Mouse (Mus musculus) midbrain, postnatal 0 days (tissue): ENCODE data around the gene Npy4r. TPM values are rescaled to one million over a fixed set of nuclear protein-coding genes. Genes with fewer than 3 reads are reported as not detected.

Source experiments
- ATAC-seq: fragments of 200-750 bp; cut with Nextera tagmentation; 2 replicates; pipeline ENCODE4 v1.8.0; 2017; ENCODE audit warnings: moderate number of reproducible peaks, mild to moderate bottlenecking, moderate TSS enrichment, moderate library complexity; ENCODE audit not compliant: low FRiP score
- DNase-seq: peaks from one replicate; pipeline ENCODE4 v3.0.0-alpha.2; 2015; ENCODE audit warnings: low spot score
- H3K27ac ChIP-seq: fragments of 300-500 bp; sonication (generic); 2 replicates; pipeline ENCODE4 v1.5.1; 2014; ENCODE audit warnings: low read depth, mild to moderate bottlenecking, low read length, mixed read lengths
- H3K27me3 ChIP-seq: fragments of 300-500 bp; sonication (generic); 2 replicates; pipeline ENCODE4 v1.6.1; 2014; ENCODE audit warnings: low read length, control low read depth, mixed read lengths; ENCODE audit not compliant: insufficient read depth
- H3K36me3 ChIP-seq: fragments of 300-500 bp; sonication (generic); 2 replicates; pipeline ENCODE4 v1.6.1; 2014; ENCODE audit warnings: low read length, control low read depth, mixed read lengths; ENCODE audit not compliant: insufficient read depth
- H3K4me1 ChIP-seq: fragments of 300-500 bp; sonication (generic); 2 replicates; pipeline ENCODE4 v1.6.1; 2014; ENCODE audit warnings: mild to moderate bottlenecking, control low read depth, antibody characterized with exemption, low read length, mixed read lengths; ENCODE audit not compliant: insufficient read depth
- H3K4me2 ChIP-seq: fragments of 300-500 bp; sonication (generic); 2 replicates; pipeline ENCODE4 v1.6.1; 2014; ENCODE audit warnings: low read depth, mild to moderate bottlenecking, low read length, mixed read lengths; ENCODE audit not compliant: poor library complexity, severe bottlenecking
- H3K4me3 ChIP-seq: fragments of 300-500 bp; sonication (generic); 2 replicates; pipeline ENCODE4 v1.5.1; 2014; ENCODE audit warnings: low read depth, mild to moderate bottlenecking, low read length, moderate library complexity
- H3K9ac ChIP-seq: fragments of 300-500 bp; sonication (generic); replicated peaks from 2 replicates; pipeline ENCODE4 v1.6.1; 2014; ENCODE audit warnings: mild to moderate bottlenecking, low read length, moderate library complexity, mixed read lengths; ENCODE audit not compliant: poor library complexity, severe bottlenecking
- H3K9me3 ChIP-seq: fragments of 300-500 bp; sonication (generic); 2 replicates; pipeline ENCODE4 v1.6.1; 2016; ENCODE audit warnings: low read length, control low read depth
- CTCF ChIP-seq: IDR thresholded peaks from 2 replicates; pipeline ENCODE4 v1.5.1; 2016; ENCODE audit warnings: antibody characterized with exemption, mild to moderate bottlenecking
- WGBS: fragments of 180-500 bp; shearing (Covaris S2); extraction: QIAGEN DNeasy Blood & Tissue Kit; methylation state at CpG from one replicate; pipeline ENCODE4 v1.1.7; 2014; 5-methylcytosine and 5-hydroxymethylcytosine counted together
- polyA plus RNA-seq: library from polyadenylated mRNA; unstranded; fragments of >200 nt; fragmentation: Nextera tagmentation; extraction: Ambion mirVana; gene quantifications from 2 replicates; pipeline ENCODE4 v1.2.1, GENCODE M21; 2015
- total RNA-seq: library from RNA; depleted of rRNA; stranded (reverse); fragments of >200 nt; gene quantifications from 2 replicates; pipeline ENCODE4 v1.2.3, GENCODE M21; 2014

Gene Npy4r
- total and polyA plus RNA-seq, 2 experiments from 2014 or later: 0.21 to 0.33 TPM

DNA sequence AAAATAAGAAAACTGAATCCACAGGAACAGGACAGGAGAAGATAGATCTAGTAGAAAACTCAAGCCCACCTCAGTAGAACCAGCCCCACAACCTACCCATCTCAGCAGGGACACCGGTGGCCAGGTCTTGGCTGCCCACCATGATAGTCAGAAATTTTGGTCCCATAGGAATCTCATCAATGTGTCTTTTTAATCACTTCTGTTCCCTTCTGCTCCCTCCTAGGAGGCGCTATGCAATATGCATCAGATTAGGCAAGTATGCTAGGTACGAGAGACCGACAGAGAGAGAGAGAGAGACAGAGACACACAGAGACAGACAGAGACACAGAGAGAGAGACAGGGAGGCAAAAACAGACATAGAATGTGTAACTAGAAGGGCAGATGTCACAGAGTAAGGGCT, 30.6 kb downstream of the Npy4r start:
- Histone ChIP-seq H3K4me2 (no peak overlapping the region), H3K4me3 (no peak overlapping the region), H3K36me3 (no peaks in the 10 kb centered on the region), H3K9ac (no peak overlapping the region), H3K4me1 (no peaks in the 10 kb centered on the region), H3K27ac (no peak overlapping the region), H3K9me3 (no peaks in the 10 kb centered on the region), H3K27me3 (no peaks in the 10 kb centered on the region)
- DNase-seq (no peak), ATAC-seq (no peak)
- no peak for TF ChIP-seq CTCF
- 96% methylated on average over 4 of the region's 4 CpGs for WGBS

DNA sequence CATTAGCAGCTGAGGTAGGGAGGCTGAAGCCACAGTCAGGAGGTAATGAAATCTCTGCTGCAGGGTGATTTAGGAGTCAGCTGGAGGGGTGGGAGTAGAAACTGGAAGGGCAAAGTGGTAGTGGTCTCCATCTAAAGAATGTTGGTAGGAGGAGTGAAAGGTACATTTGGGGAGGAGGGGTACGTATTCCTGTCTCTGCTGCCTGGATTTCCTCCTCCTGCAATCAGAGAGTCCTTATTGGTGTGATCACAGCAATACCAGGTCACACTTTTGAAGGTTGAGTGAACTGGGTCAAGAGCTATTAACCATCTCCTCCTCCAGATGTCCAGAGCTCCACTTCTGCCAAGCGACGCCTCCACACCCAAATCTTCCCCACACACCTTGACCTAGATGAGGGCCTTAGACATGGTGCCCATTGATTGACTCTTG, 31.4 kb downstream of the Npy4r start:
- H3K4me3 ChIP-seq: no peak overlapping the region
- ATAC-seq: no peak
- 98% methylated on average over 3 of the region's 3 CpGs for WGBS
- no peak overlapping the region for H3K27ac ChIP-seq
- H3K4me2 ChIP-seq: no peak overlapping the region
- H3K27me3 ChIP-seq: no peaks in the 10 kb centered on the region
- H3K9me3 ChIP-seq: no peaks in the 10 kb centered on the region
- no peak for DNase-seq
- no peak overlapping the region for H3K9ac ChIP-seq
- no peaks in the 10 kb centered on the region for H3K4me1 ChIP-seq
- H3K36me3 ChIP-seq: no peaks in the 10 kb centered on the region
- no peak for TF ChIP-seq CTCF

DNA sequence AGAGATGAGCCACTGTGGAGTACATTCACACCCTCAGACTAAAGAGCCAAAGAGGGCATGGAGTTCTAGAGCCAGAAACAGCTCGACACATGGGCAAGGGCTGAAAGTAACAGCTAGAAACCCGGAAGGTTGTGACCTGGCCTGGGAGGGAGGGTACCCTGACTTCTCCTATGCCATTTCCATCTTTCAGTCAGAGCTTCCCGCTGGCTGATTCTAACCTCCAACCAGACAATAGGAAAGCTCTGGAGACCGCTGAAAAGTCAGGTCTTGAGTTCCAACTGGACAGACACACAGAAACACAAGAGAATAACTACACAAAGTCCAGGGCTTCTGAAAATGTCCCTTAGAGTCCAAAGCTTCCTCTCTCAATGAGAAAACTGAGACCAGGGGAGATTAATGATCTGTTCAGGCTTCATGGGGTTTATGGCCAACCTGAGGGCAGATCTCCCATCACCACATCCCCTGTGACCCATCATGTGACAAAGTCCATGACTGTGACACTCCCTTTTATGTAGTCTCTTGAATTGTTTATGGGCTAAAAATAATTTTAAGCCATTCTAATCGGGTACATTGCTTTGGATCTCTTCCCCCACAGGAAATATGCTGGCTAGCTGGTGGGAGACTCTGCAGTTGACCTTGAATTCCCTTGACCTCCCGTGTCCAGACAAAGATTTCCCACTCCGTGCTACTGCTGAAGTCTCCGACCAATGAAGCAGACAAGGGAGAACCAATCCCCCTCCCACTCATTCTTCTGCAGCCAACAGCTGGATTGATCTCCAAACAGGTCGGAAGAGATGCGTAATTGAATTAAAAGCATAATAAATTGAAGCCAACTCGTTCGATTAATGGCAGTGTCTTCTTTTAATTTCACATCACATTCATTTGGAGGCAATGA, 32.0 kb downstream of the Npy4r start:
- no peaks in the 10 kb centered on the region for H3K4me1 ChIP-seq
- no peak overlapping the region for H3K9ac ChIP-seq
- H3K9me3 ChIP-seq: no peaks in the 10 kb centered on the region
- no peaks in the 10 kb centered on the region for H3K36me3 ChIP-seq
- no peak for ATAC-seq
- no peak for TF ChIP-seq CTCF
- 86% methylated on average over 12 of the region's 12 CpGs for WGBS
- H3K27ac ChIP-seq: no peak overlapping the region
- H3K27me3 ChIP-seq: no peaks in the 10 kb centered on the region
- no peak overlapping the region for H3K4me3 ChIP-seq
- DNase-seq: no peak
- H3K4me2 ChIP-seq: no peak overlapping the region

DNA sequence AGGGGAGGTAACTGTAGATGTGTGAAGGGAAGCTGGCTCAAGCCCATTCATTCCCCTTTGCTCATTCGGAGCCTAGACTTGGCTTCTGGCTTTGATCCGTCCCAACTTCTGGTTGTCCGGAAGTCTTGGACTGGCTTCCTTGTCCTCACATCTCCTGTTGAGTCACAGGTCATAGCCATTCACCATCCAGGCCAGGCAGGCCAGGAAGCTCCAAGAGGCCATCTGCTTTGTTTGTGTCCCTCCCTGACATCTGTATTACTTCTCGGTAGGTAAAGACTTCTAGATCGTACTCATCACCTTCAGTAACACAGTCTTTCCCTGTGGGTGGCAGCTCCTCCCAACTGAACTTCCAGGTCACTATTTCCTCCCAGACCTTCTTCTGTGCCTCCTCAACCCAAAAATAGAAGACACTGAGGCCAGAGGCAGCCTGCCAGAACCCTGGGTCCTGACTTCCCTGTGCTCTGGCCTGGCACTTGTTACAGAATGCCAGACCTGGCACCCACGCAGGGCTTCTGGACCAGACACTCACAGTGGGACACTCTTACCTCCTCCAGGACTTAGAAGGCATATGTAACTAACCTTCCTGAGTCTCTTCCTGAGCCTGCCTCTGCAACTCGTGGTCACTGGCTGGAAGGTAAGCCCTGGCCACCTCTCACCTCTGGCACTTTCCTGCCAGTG, 33.1 kb downstream of the Npy4r start:
- Histone ChIP-seq H3K9me3 (no peaks in the 10 kb centered on the region), H3K4me3 (no peak overlapping the region), H3K27ac (no peak overlapping the region), H3K27me3 (no peaks in the 10 kb centered on the region), H3K9ac (no peak overlapping the region), H3K4me1 (no peaks in the 10 kb centered on the region), H3K36me3 (no peaks in the 10 kb centered on the region), H3K4me2 (no peak overlapping the region)
- WGBS: 84% methylated on average over 7 of the region's 7 CpGs
- no peak for TF ChIP-seq CTCF
- ATAC-seq (no peak), DNase-seq (no peak)

DNA sequence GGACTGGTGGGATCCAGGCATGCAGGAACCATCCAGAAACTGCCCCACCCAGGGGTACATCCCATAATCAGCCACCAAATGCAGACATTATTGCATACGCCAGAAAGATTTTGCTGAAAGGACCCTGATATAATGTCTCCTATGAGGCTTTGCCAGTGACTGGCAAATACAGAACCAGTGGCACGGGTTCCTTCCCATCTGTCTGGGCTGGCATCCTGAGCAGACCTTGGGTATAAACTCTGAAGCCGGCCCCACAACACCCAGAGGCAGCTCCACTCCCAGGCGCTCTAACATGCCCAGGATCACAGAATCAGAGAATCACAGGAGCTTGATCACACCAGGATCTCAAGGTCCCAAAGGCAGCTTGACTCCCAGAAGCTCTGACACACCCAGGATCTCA, 38.0 kb downstream of the Npy4r start:
- no peak for TF ChIP-seq CTCF
- H3K4me2 ChIP-seq: no peak overlapping the region
- no peak overlapping the region for H3K27ac ChIP-seq
- no peaks in the 10 kb centered on the region for H3K4me1 ChIP-seq
- no peaks in the 10 kb centered on the region for H3K9me3 ChIP-seq
- H3K4me3 ChIP-seq: no peak overlapping the region
- H3K9ac ChIP-seq: no peak overlapping the region
- DNase-seq (no peak), ATAC-seq (no peak)
- H3K36me3 ChIP-seq: no peaks in the 10 kb centered on the region
- 89% methylated on average over 4 of the region's 4 CpGs for WGBS
- no peaks in the 10 kb centered on the region for H3K27me3 ChIP-seq

DNA sequence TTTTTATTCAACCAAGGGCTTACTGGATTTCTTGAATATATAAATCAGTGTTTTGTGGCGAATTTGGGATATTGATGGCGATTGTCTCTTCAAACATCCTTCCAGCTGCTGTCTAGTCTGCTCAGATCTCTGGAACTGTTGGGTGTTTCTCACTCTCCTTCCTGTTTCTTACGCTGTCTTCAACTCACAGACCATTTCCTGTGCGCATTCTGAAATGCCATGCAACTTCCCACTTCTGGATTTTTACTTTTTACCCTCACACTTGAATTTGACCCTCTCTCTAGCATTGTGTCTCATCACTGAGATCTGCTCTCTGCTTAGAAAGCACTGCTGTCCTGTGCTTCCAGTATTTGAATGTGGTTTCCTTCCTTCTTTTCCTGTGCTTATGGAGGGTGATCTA, 44.7 kb downstream of the Npy4r start:
- TF ChIP-seq CTCF: no peak
- H3K4me2 ChIP-seq: no peak overlapping the region
- ATAC-seq (no peak), DNase-seq (no peak)
- H3K27me3 ChIP-seq: no peaks in the 10 kb centered on the region
- no peak overlapping the region for H3K4me3 ChIP-seq
- H3K36me3 ChIP-seq: no peaks in the 10 kb centered on the region
- H3K27ac ChIP-seq: no peak overlapping the region
- 78% methylated on average over 4 of the region's 4 CpGs for WGBS
- H3K9ac ChIP-seq: no peak overlapping the region
- no peaks in the 10 kb centered on the region for H3K4me1 ChIP-seq
- no peaks in the 10 kb centered on the region for H3K9me3 ChIP-seq
